Mouse (Mus musculus) embryonic facial prominence, embryonic 11.5 days (tissue): ENCODE data around the gene Cysltr1. TPM values are rescaled to one million over a fixed set of nuclear protein-coding genes. Genes with fewer than 3 reads are reported as not detected.

Experiments used
- ATAC-seq: fragments of 200-750 bp; cut with Nextera tagmentation; replicated peaks from 2 replicates; pipeline ENCODE4 v1.8.0; 2017; ENCODE audit warnings: low read depth; ENCODE audit not compliant: insufficient number of reproducible peaks, low FRiP score, low TSS enrichment
- DNase-seq: peaks from one replicate; pipeline ENCODE4 v3.0.0-alpha.2; 2015; ENCODE audit warnings: low spot score
- H3K27ac ChIP-seq: fragments of 300-500 bp; sonication (generic); replicated peaks from 2 replicates; pipeline ENCODE4 v1.5.1; 2014; ENCODE audit warnings: mild to moderate bottlenecking, low read depth, low read length, control low read depth
- H3K27me3 ChIP-seq: fragments of 300-500 bp; sonication (generic); 2 replicates; pipeline ENCODE4 v1.6.1; 2014; ENCODE audit warnings: mild to moderate bottlenecking, low read length, moderate library complexity, mixed read lengths; ENCODE audit not compliant: control insufficient read depth, insufficient read depth
- H3K36me3 ChIP-seq: fragments of 300-500 bp; sonication (generic); replicated peaks from 2 replicates; pipeline ENCODE4 v1.6.1; 2014; ENCODE audit warnings: low read depth, mild to moderate bottlenecking, low read length, moderate library complexity, mixed read lengths; ENCODE audit not compliant: control insufficient read depth, insufficient read depth
- H3K4me1 ChIP-seq: fragments of 300-500 bp; sonication (generic); 2 replicates; pipeline ENCODE4 v1.6.1; 2014; ENCODE audit warnings: low read length, mixed read lengths; ENCODE audit not compliant: control insufficient read depth, insufficient read depth
- H3K4me2 ChIP-seq: fragments of 300-500 bp; sonication (generic); 2 replicates; pipeline ENCODE4 v1.6.1; 2014; ENCODE audit warnings: low read depth, mild to moderate bottlenecking, control low read depth, low read length, moderate library complexity
- H3K4me3 ChIP-seq: fragments of 300-500 bp; sonication (generic); 2 replicates; pipeline ENCODE4 v1.5.1; 2014; ENCODE audit warnings: low read depth, low read length, control low read depth
- H3K9ac ChIP-seq: fragments of 300-500 bp; sonication (generic); replicated peaks from 2 replicates; pipeline ENCODE4 v1.6.1; 2014; ENCODE audit warnings: mild to moderate bottlenecking, control low read depth, low read length
- H3K9me3 ChIP-seq: fragments of 300-500 bp; sonication (generic); replicated peaks from 2 replicates; pipeline ENCODE4 v1.6.1; 2016; ENCODE audit warnings: mild to moderate bottlenecking, low read length, inconsistent platforms, mixed read lengths; ENCODE audit not compliant: control insufficient read depth
- WGBS: fragments of 180-500 bp; shearing (Covaris S2); extraction: QIAGEN DNeasy Blood & Tissue Kit; methylation state at CpG from one replicate; pipeline ENCODE4 v1.1.7; 2014; 5-methylcytosine and 5-hydroxymethylcytosine counted together
- polyA plus RNA-seq: library from polyadenylated mRNA; unstranded; fragments of >200 nt; fragmentation: Nextera tagmentation; extraction: Ambion mirVana; gene quantifications from 2 replicates; pipeline ENCODE4 v1.2.1, GENCODE M21; 2014

Cysltr1 gene
- polyA plus RNA-seq: 1.1 and 1.9 TPM in 2 replicates

DNA sequence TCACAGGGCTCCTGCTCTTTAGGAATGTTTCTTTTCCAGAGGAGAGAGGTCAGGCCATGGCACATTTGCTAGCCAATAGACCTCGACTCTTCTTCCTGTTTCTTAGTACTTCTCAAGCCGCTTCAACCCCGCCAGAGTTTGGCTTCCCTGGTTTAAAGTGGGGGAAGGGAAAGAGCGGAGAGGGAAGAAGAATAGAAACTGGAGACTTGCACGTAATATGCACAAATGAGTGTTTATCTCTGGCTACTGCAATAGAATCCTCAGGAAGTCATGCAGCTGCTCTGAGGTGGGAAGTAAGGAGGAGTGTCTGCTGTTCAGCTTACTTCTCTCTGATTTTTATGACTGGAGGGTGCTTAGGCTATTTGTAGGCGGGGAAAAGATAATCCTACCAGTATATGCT, at the start of gene Cysltr1:
Gene Cysltr1, minus strand, starts transcription at position 294 of the 400 bp plus-strand sequence.
- no peak within 1 kb of the TSS for H3K4me3 ChIP-seq
- ATAC-seq: no peak
- no peak within 1 kb of the TSS; the same call in 1 of the 2 replicates for H3K4me2 ChIP-seq
- 19% methylated on average over 6 of the region's 6 CpGs for WGBS
- peak; percentile 14 for DNase-seq
- H3K9ac ChIP-seq: no peak within 1 kb of the TSS
- H3K36me3 ChIP-seq: no peaks in the 10 kb centered on the region
- no peaks in the 10 kb centered on the region for H3K27me3 ChIP-seq
- no peaks in the 10 kb centered on the region for H3K4me1 ChIP-seq
- H3K9me3 ChIP-seq: no peaks in the 10 kb centered on the region
- H3K27ac ChIP-seq: no peak within 1 kb of the TSS

DNA sequence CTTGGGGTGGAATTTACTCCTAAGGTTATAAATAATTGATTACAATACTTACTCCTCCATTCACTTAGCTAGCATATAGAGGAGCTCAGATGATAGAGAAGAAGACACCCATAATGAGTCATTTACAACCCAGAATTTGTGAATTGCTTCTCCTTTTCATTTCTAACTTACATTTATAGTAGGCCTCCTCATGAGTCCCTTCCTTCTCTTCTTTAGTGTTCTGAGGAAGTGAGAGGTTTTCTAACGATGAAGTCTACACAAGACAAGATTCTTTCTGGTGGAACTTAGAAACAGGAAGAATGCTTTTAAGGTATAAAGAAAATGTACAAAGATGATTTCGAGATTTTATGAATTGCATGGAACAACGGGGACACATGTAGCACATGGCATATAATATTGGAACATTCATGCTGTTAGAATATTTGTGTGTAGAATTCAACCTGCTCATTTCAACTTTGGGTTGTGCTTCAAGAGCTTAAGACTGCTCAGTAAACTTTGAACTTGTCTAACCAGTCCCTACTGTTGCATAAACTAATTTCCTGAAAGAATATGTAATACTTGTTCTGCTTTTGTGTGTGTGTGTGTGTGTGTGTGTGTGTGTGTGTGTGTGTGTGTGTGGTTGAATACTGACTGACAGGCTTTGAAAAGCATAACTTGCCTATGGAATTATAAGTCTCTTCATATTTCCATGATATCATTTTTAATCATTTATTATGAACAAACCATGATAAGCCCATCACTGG, 31.5 kb upstream of the Cysltr1 start:
- no peaks in the 10 kb centered on the region for H3K27me3 ChIP-seq
- H3K27ac ChIP-seq: no peak overlapping the region
- H3K4me1 ChIP-seq: no peaks in the 10 kb centered on the region
- no peaks in the 10 kb centered on the region for H3K36me3 ChIP-seq
- H3K4me2 ChIP-seq: no peak overlapping the region
- H3K9me3 ChIP-seq: no peaks in the 10 kb centered on the region
- DNase-seq (no peak), ATAC-seq (no peak)
- no peak overlapping the region for H3K9ac ChIP-seq
- WGBS: 78% methylated on average over 3 of the region's 3 CpGs
- H3K4me3 ChIP-seq: no peak overlapping the region

DNA sequence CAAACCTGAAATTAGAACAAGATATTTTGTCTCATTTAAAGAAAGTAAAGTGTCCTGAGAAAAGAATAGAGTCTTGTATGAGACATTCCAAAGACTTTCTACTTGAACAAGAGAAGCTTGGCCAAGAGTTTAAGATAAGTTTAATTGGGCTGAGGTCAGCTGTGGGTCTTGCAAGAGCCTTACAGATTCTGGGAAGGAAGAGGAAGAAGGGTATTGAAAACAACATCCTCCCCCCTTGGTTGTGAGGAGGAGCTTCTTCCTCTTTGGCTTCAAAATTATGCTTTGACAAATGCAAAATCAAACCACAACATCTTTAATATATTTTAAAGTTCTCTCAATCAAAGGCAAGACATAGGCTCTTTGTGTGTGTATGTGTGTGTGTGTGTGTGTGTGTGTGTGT, 30.1 kb upstream of the Cysltr1 start:
- no peak overlapping the region for H3K9ac ChIP-seq
- H3K4me3 ChIP-seq: no peak overlapping the region
- DNase-seq (no peak), ATAC-seq (no peak)
- no peaks in the 10 kb centered on the region for H3K9me3 ChIP-seq
- no peaks in the 10 kb centered on the region for H3K27me3 ChIP-seq
- H3K27ac ChIP-seq: no peak overlapping the region
- H3K4me1 ChIP-seq: no peaks in the 10 kb centered on the region
- H3K36me3 ChIP-seq: no peaks in the 10 kb centered on the region
- H3K4me2 ChIP-seq: no peak overlapping the region

- WGBS: 82% methylated on average over 1 of the region's 1 CpGs
- no peaks in the 10 kb centered on the region for H3K4me1 ChIP-seq
- H3K4me2 ChIP-seq: no peak overlapping the region
- no peak overlapping the region for H3K4me3 ChIP-seq
- no peak for DNase-seq
- no peak overlapping the region for H3K9ac ChIP-seq
- H3K27me3 ChIP-seq: no peaks in the 10 kb centered on the region
- H3K36me3 ChIP-seq: no peaks in the 10 kb centered on the region
- H3K9me3 ChIP-seq: no peaks in the 10 kb centered on the region
- H3K27ac ChIP-seq: no peak overlapping the region
- no peak for ATAC-seq
Observed at GRCm38 (mm10) chrX:106628514-106628913, 25.0 kb upstream of the Cysltr1 start.

DNA sequence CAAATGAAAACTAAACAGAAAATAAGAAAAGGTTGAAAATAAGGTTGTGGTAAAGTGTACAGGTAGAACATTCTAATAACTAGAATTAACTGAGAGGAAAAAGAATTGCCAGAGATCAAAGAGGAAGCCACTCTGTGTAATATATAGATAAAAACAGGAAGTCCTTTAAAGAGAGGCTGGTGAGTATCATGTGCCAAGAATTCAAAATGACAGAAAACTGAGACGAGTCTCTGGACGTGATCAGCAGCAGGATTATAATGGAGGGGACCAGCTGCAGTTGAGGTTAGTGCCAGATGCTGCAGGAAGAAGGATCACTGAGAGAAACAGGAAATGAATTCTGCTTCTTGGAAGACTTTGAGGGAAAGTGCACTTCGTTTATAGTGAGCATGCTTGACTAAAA, 20.2 kb upstream of the Cysltr1 start:
- H3K4me2 ChIP-seq: no peak overlapping the region
- ATAC-seq: no peak
- no peak overlapping the region for H3K9ac ChIP-seq
- H3K36me3 ChIP-seq: no peaks in the 10 kb centered on the region
- H3K4me1 ChIP-seq: no peaks in the 10 kb centered on the region
- H3K27me3 ChIP-seq: no peaks in the 10 kb centered on the region
- H3K4me3 ChIP-seq: no peak overlapping the region
- no peaks in the 10 kb centered on the region for H3K9me3 ChIP-seq
- H3K27ac ChIP-seq: no peak overlapping the region
- DNase-seq: no peak
- 41% methylated on average over 3 of the region's 3 CpGs for WGBS

DNA sequence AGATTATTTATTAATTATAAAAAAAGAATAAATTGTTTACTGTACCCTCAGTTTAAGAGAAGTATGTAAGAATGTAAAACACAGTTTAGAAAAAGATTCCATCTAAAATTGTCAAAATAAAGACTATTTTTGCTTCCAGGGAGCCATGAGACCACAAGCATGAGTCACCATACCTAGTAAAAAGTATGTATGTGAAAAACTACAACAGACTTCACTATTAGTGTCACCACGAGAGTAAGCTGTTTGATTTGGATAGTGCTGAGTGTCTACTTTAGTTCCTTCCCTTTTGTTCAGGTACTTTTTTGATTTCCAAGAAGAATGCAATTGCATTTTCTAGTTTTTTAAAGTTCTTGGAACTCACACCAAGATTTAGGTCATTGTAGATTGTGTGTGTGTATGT, 19.0 kb upstream of the Cysltr1 start:
- ATAC-seq: no peak
- H3K9me3 ChIP-seq: no peaks in the 10 kb centered on the region
- WGBS: 72% methylated on average over 1 of the region's 1 CpGs
- no peaks in the 10 kb centered on the region for H3K36me3 ChIP-seq
- no peak overlapping the region for H3K4me2 ChIP-seq
- DNase-seq: no peak
- no peak overlapping the region for H3K4me3 ChIP-seq
- no peak overlapping the region for H3K9ac ChIP-seq
- no peaks in the 10 kb centered on the region for H3K27me3 ChIP-seq
- no peak overlapping the region for H3K27ac ChIP-seq
- no peaks in the 10 kb centered on the region for H3K4me1 ChIP-seq

DNA sequence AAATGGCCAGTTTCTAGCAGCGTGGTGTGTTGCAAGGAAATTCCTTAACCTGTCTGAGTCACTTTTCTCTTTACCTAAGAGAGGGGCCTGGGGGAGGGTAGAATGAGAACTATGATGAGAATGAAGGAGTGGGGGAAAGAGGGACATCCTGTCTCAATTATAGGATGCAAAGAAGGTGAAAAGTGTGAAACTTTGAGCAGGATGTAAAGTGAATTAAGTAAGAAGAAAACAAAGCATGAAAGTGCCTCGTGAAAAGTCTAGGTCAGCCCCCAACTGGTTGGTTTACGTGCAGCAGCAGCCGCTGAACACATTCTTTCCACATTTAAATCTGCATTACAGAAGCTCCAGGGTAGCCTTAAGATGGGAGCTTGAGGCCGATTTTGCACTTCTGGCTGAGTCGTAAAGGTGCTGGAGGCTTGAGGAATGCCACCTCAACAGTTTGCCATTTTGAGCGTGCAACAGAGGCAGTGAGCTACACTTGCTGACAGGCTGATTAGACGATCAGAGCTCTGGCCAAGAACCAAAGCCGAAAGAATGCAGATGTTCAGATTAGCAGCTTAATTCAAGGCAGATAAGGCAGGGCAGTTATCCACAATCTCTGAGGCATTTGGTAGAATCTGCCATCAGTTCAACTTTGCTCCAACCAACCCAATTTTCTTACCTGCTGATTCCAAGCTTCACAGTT, 763 bp downstream of the Cysltr1 start:
- WGBS: 14% methylated on average over 9 of the region's 9 CpGs
- no peak overlapping the region; the same call in 1 of the 2 replicates for H3K4me2 ChIP-seq

DNA sequence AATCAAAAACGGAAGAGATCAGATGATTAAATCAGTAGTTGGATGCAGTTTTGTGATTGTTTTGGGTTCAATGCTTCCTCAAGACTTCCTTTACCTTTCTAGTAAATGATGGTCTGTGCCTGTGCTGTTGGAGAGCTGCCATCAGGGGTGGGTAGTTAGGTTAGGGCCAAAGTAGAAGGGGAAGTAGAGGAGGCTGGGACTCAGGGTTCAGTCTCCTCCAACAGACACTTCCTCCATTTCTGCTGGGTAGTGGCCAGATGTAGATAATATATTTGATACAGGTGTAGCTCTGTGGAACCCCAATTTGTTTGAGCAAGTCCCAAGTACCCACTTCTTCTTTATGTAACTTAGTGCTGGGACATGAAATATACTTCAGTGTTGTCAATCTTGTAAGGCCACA, 7.6 kb downstream of the Cysltr1 start:
- Histone ChIP-seq H3K4me2 (no peak overlapping the region), H3K36me3 (no peaks in the 10 kb centered on the region), H3K4me3 (no peak overlapping the region), H3K9me3 (no peaks in the 10 kb centered on the region), H3K9ac (no peak overlapping the region), H3K4me1 (no peaks in the 10 kb centered on the region), H3K27ac (no peak overlapping the region), H3K27me3 (no peaks in the 10 kb centered on the region)
- WGBS: 81% methylated on average over 1 of the region's 1 CpGs
- DNase-seq (no peak), ATAC-seq (no peak)

More for the DNA sequence above, 763 bp downstream of the Cysltr1 start:
- Histone ChIP-seq H3K36me3 (no peaks in the 10 kb centered on the region), H3K9ac (no peak overlapping the region), H3K4me3 (no peak overlapping the region), H3K4me1 (no peaks in the 10 kb centered on the region), H3K9me3 (no peaks in the 10 kb centered on the region), H3K27ac (no peak overlapping the region), H3K27me3 (no peaks in the 10 kb centered on the region)
- DNase-seq (peak; percentile 29), ATAC-seq (no peak)
